Mouse (Mus musculus) intestine, embryonic 16.5 days (tissue): ENCODE results near the gene Sertad2. TPM values are rescaled to one million over a fixed set of nuclear protein-coding genes. Genes with fewer than 3 reads are reported as not detected.
A peak's percentile ranks its signal among the peaks of the same experiment; 100 is the strongest.

Experiments
- ATAC-seq: fragments of 200-750 bp; cut with Nextera tagmentation; 2 replicates; pipeline ENCODE4 v1.8.0; 2017; ENCODE audit warnings: moderate TSS enrichment, moderate library complexity
- H3K27ac ChIP-seq: fragments of 300-500 bp; sonication (generic); 2 replicates; pipeline ENCODE4 v1.5.1; 2014; ENCODE audit warnings: mild to moderate bottlenecking, low read length
- H3K27me3 ChIP-seq: fragments of 300-500 bp; sonication (generic); replicated peaks from 2 replicates; pipeline ENCODE4 v1.6.1; 2014; ENCODE audit warnings: low read length, control low read depth, mixed read lengths; ENCODE audit not compliant: control insufficient read depth, insufficient read depth
- H3K36me3 ChIP-seq: fragments of 300-500 bp; sonication (generic); 2 replicates; pipeline ENCODE4 v1.6.1; 2014; ENCODE audit warnings: low read length, control low read depth; ENCODE audit not compliant: control insufficient read depth, insufficient read depth
- H3K4me1 ChIP-seq: fragments of 300-500 bp; sonication (generic); 2 replicates; pipeline ENCODE4 v1.6.1; 2014; ENCODE audit warnings: low read length, control low read depth, mixed read lengths; ENCODE audit not compliant: control insufficient read depth, insufficient read depth
- H3K4me2 ChIP-seq: fragments of 300-500 bp; sonication (generic); 2 replicates; pipeline ENCODE4 v1.6.1; 2014; ENCODE audit warnings: low read depth, low read length, control low read depth
- H3K4me3 ChIP-seq: fragments of 300-500 bp; sonication (generic); 2 replicates; pipeline ENCODE4 v1.5.1; 2014; ENCODE audit warnings: mild to moderate bottlenecking, low read length
- H3K9ac ChIP-seq: fragments of 300-500 bp; sonication (generic); 2 replicates; pipeline ENCODE4 v1.6.1; 2014; ENCODE audit warnings: low read depth, low read length
- H3K9me3 ChIP-seq: fragments of 300-500 bp; sonication (generic); 2 replicates; pipeline ENCODE4 v1.6.1; 2016; ENCODE audit warnings: low read length, control low read depth; ENCODE audit not compliant: control insufficient read depth
- WGBS: fragments of 180-500 bp; shearing (Covaris S2); extraction: QIAGEN DNeasy Blood & Tissue Kit; methylation state at CpG from one replicate; pipeline ENCODE4 v1.1.7; 2014; 5-methylcytosine and 5-hydroxymethylcytosine counted together
- polyA plus RNA-seq: library from polyadenylated mRNA; unstranded; fragments of >200 nt; fragmentation: Nextera tagmentation; extraction: Ambion mirVana; gene quantifications from 2 replicates; pipeline ENCODE4 v1.2.1, GENCODE M21; 2015

The Sertad2 gene
- 41.3 and 43.2 TPM in 2 replicates for polyA plus RNA-seq

GRCm38 (mm10) chr11:20542739-20543452 is at the start of gene Sertad2:
Sertad2 (plus strand) TSS chr11:20543253.
- Histone ChIP-seq H3K9me3 (no peaks in the 10 kb centered on the region), H3K4me1 (peaks cover 4% of the 10 kb centered on the region; the same call in 1 of the 2 replicates), H3K36me3 (no peaks in the 10 kb centered on the region), H3K27me3 (no peaks in the 10 kb centered on the region), H3K27ac (peak within 1 kb of the TSS; percentile 87), H3K9ac (peak within 1 kb of the TSS; percentile 76), H3K4me2 (peak within 1 kb of the TSS; percentile 89), H3K4me3 (peak within 1 kb of the TSS; percentile 72)
- peak; percentile 99 for ATAC-seq
- 1% methylated on average over 51 of the region's 62 CpGs for whole genome bisulfite sequencing

GRCm38 (mm10) chr11:20493922-20494626 is 49.0 kb upstream of the Sertad2 start:
- no peaks in the 10 kb centered on the region for H3K9me3 ChIP-seq
- H3K27ac ChIP-seq, result peak overlapping the region; percentile 77
- no peak overlapping the region for H3K9ac ChIP-seq
- H3K4me3 ChIP-seq, result no peak overlapping the region
- peak overlapping the region; percentile 14; the same call in 1 of the 2 replicates for H3K4me2 ChIP-seq
- H3K4me1 ChIP-seq, result peaks cover 5% of the 10 kb centered on the region; the same call in 1 of the 2 replicates
- WGBS, result 57% methylated on average over 6 of the region's 6 CpGs
- peak; percentile 92 for ATAC-seq
- no peaks in the 10 kb centered on the region for H3K36me3 ChIP-seq
- no peaks in the 10 kb centered on the region for H3K27me3 ChIP-seq

DNA sequence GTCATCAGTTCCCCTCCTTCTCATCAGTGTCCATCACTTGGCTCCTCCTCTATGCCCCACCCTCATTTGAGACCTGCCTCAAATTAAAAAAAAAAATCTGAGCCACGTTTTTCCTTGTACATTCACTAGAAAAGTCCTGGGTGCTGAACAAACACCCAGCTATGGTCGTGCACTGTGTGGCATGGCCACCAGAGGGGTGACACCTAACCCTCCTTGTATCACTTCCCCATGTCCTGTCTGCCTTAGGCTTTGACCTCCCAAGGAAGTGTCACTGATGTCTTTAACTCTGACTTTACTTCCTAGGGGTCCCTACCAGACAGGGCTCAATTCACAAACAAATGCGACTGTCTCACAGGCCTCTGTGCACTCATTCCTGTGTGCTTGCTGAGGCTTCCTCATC is 42.5 kb upstream of the Sertad2 start:
- 49% methylated on average over 3 of the region's 3 CpGs for WGBS
- Histone ChIP-seq H3K36me3 (no peaks in the 10 kb centered on the region), H3K9ac (no peak overlapping the region), H3K4me2 (no peak overlapping the region), H3K4me1 (no peaks in the 10 kb centered on the region), H3K27ac (no peak overlapping the region), H3K9me3 (no peaks in the 10 kb centered on the region), H3K4me3 (no peak overlapping the region), H3K27me3 (no peaks in the 10 kb centered on the region)
- no peak for ATAC-seq

- Histone ChIP-seq H3K4me1 (no peaks in the 10 kb centered on the region), H3K4me2 (no peak overlapping the region), H3K4me3 (no peak overlapping the region), H3K36me3 (no peaks in the 10 kb centered on the region), H3K27me3 (no peaks in the 10 kb centered on the region), H3K27ac (no peak overlapping the region), H3K9ac (no peak overlapping the region), H3K9me3 (no peaks in the 10 kb centered on the region)
- ATAC-seq, result no peak
- 67% methylated on average over 5 of the region's 5 CpGs for WGBS
Observed at GRCm38 (mm10) chr11:20501160-20501955, 41.7 kb upstream of the Sertad2 start.

DNA sequence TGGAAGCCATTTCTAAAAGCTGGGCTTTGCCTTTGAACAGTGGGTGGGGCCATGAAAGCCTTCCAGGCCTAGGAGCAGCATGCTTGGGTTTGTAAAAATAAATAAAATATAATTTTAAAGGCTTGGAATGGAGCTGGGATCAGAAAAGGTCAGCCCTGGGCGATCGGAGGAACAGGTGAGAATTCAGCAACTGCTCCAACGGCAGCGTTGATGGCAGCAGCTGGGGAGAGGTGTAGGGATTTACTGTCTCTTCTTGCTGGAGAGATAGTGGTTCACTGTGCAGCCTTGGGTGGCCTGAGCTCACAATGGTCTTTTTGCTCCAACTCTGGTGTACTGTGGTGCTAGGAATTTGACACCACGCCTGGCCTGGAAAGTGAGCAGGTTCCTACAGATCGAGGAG is 29.5 kb upstream of the Sertad2 start:
- no peaks in the 10 kb centered on the region for H3K9me3 ChIP-seq
- H3K9ac ChIP-seq, result no peak overlapping the region
- H3K4me1 ChIP-seq, result no peaks in the 10 kb centered on the region
- no peak overlapping the region for H3K4me3 ChIP-seq
- H3K36me3 ChIP-seq, result no peaks in the 10 kb centered on the region
- WGBS, result 82% methylated on average over 6 of the region's 6 CpGs
- H3K27ac ChIP-seq, result no peak overlapping the region
- no peaks in the 10 kb centered on the region for H3K27me3 ChIP-seq
- no peak for ATAC-seq
- no peak overlapping the region for H3K4me2 ChIP-seq

GRCm38 (mm10) chr11:20514757-20515156 is 28.3 kb upstream of the Sertad2 start:
- no peak for ATAC-seq
- Histone ChIP-seq H3K4me2 (no peak overlapping the region), H3K4me3 (no peak overlapping the region), H3K36me3 (no peaks in the 10 kb centered on the region), H3K9me3 (no peaks in the 10 kb centered on the region), H3K27me3 (no peaks in the 10 kb centered on the region), H3K9ac (no peak overlapping the region), H3K4me1 (no peaks in the 10 kb centered on the region), H3K27ac (no peak overlapping the region)
- WGBS, result 66% methylated on average over 4 of the region's 4 CpGs

GRCm38 (mm10) chr11:20521321-20521720 is 21.7 kb upstream of the Sertad2 start:
- no peaks in the 10 kb centered on the region for H3K27me3 ChIP-seq
- H3K36me3 ChIP-seq, result no peaks in the 10 kb centered on the region
- no peaks in the 10 kb centered on the region for H3K4me1 ChIP-seq
- no peak overlapping the region for H3K9ac ChIP-seq
- H3K4me2 ChIP-seq, result no peak overlapping the region
- no peak overlapping the region for H3K4me3 ChIP-seq
- no peak for ATAC-seq
- no peak overlapping the region for H3K27ac ChIP-seq
- WGBS, result 91% methylated on average over 2 of the region's 2 CpGs
- H3K9me3 ChIP-seq, result no peaks in the 10 kb centered on the region

DNA sequence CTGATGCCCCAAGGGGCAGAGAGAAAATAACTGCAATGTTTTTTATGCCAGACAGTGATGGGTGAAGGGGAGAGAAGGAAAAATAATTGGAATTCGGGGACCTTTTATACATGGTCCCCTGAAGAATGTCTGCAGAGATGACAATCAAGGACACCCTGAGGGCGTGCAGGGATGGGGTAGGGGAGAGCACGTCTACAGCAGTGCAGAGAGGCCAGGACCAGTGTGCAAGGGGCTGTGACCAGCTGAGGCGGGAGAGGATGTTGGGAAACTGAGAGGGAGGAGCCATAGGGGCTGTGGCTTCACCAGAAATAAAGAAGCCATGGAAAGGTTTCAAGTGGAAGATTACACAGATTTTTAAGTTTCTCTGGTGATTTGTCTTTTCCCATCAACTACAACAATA is 20.3 kb upstream of the Sertad2 start:
- no peak overlapping the region for H3K4me3 ChIP-seq
- no peak overlapping the region for H3K27ac ChIP-seq
- H3K27me3 ChIP-seq, result no peaks in the 10 kb centered on the region
- ATAC-seq, result no peak
- 67% methylated on average over 4 of the region's 4 CpGs for WGBS
- H3K4me2 ChIP-seq, result no peak overlapping the region
- H3K9ac ChIP-seq, result no peak overlapping the region
- H3K4me1 ChIP-seq, result no peaks in the 10 kb centered on the region
- H3K9me3 ChIP-seq, result no peaks in the 10 kb centered on the region
- H3K36me3 ChIP-seq, result no peaks in the 10 kb centered on the region

GRCm38 (mm10) chr11:20524435-20524834 is 18.6 kb upstream of the Sertad2 start:
- Histone ChIP-seq H3K27me3 (no peaks in the 10 kb centered on the region), H3K36me3 (no peaks in the 10 kb centered on the region), H3K9ac (no peak overlapping the region), H3K4me2 (no peak overlapping the region), H3K4me1 (no peaks in the 10 kb centered on the region), H3K4me3 (no peak overlapping the region), H3K9me3 (no peaks in the 10 kb centered on the region), H3K27ac (no peak overlapping the region)
- 95% methylated on average over 1 of the region's 1 CpGs for WGBS
- ATAC-seq, result peak; percentile 83
